Mouse (Mus musculus): ENCODE data around the gene Lix1l.

DNA sequence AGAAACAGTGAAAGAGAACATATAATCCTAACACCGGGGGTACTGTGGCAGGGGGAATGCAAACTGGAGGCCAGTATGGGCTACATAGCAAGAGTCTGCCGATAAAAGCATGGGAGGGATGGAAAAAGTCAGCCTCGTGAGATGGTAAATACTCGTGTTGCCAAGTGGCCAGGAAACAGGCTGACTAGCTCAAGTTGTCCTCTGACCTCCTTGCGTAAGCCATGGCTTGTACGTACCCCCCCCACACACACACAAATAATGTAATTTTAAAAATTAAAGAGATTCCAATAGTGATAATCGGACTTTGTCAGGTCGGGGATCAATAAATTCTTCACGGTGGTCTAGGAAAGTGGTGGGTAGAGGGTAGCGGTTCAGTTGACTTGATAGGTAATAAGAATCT lies 7.6 kb upstream of the Lix1l start:
- TF ChIP-seq CTCF (IDR thresholded peaks at IDR 0.05; ENCODE audit: low read depth) (no peak), EP300 (IDR thresholded peaks at IDR 0.05; ENCODE audit: low read depth) (peak; percentile 27; the same call in 1 of the 2 replicates)

Data from liver, postnatal 0 days (tissue).